In the genomic region with DNA sequence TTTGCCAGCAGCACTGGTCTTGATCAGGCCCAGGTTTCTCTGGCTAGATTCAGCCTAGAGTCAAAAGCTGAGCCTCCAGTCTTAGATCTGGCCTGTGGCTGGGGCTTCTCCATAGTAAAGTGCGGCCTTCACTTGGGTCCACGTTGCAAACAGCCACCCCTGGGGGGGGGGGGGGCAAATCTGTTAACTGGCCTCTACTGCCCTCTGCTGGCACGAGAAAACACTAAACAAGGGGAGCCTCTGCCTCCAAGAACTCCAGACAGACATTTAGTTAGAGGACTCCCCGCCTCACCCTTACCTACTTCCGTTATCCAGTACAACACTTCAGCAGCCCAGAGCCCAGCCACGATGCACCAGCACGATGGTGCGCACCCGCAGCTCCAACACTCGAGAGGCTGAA, we compare ENCODE assay signal across 1 mouse cellular context.
TF ChIP-seq lines count a peak whose summit lies in the region.

No protein-coding gene starts in this region.

TF ChIP-seq in MEL, 35 proteins besides CTCF, POLR2A, EP300 and RAD21:
- peak; percentile 34; the same call in 1 of the 2 replicates for TF ChIP-seq SMC3 (IDR thresholded peaks at IDR 0.05; ENCODE audit: low read depth, low read length)
- no peak for TF ChIP-seq SIN3A (IDR thresholded peaks at IDR 0.05; ENCODE audit: low read length)
TF ChIP-seq in MEL: peak in this region for 1.
